Mouse (Mus musculus) ES-E14 (cell line): ENCODE measurements around the gene Pcgf1. TPM values are rescaled to one million over a fixed set of nuclear protein-coding genes. Genes with fewer than 3 reads are reported as not detected.

ENCODE experiments used
- DNase-seq: peaks from one replicate; pipeline ENCODE4 v3.0.0-alpha.2; 2013; ENCODE audit warnings: low read depth, low spot score
- H3K27ac ChIP-seq: 2 replicates; pipeline ENCODE4 v1.5.1; 2012; ENCODE audit warnings: low read depth, mild to moderate bottlenecking, low read length, moderate library complexity, mixed read lengths; ENCODE audit not compliant: poor library complexity, insufficient read depth, severe bottlenecking
- H3K36me3 ChIP-seq: 2 replicates; pipeline ENCODE4 v1.6.1; 2012; ENCODE audit warnings: mild to moderate bottlenecking, low read length, moderate library complexity, mixed read lengths; ENCODE audit not compliant: control insufficient read depth, poor library complexity, insufficient read depth, severe bottlenecking
- H3K4me1 ChIP-seq, 2 experiments: fragments of 150-350 bp in 1 of 2; sonication (generic) in 1 of 2; 2 replicates each; pipeline ENCODE4 v1.6.1; 2012; ENCODE audit warnings: low read length in 2 of 2, mild to moderate bottlenecking in 1 of 2, mixed read lengths in 1 of 2; ENCODE audit not compliant: control insufficient read depth in 2 of 2, insufficient read depth in 2 of 2, poor library complexity in 1 of 2
- H3K4me3 ChIP-seq, 2 experiments: fragments of 150-350 bp in 1 of 2; sonication (generic) in 1 of 2; 2 replicates each; pipeline ENCODE4 v1.5.1; 2012; ENCODE audit warnings: low read length in 2 of 2, low read depth in 1 of 2, mild to moderate bottlenecking in 1 of 2, mixed read lengths in 1 of 2; ENCODE audit not compliant: insufficient read depth in 1 of 2, poor library complexity in 1 of 2, severe bottlenecking in 1 of 2
- H3K9ac ChIP-seq: 2 replicates; pipeline ENCODE4 v1.6.1; 2012; ENCODE audit warnings: low read depth, mild to moderate bottlenecking, low read length, mixed read lengths; ENCODE audit not compliant: poor library complexity, insufficient read depth, severe bottlenecking
- H3K9me3 ChIP-seq: fragments of 150-350 bp; sonication (generic); 2 replicates; pipeline ENCODE4 v1.6.1; 2012; ENCODE audit warnings: low read depth, mild to moderate bottlenecking, low read length; ENCODE audit not compliant: control insufficient read depth, insufficient read depth
- CHD2 ChIP-seq: IDR thresholded peaks from 2 replicates; pipeline ENCODE4 v1.6.1; 2014; ENCODE audit warnings: mild to moderate bottlenecking, low read depth, low read length, inconsistent platforms
- HCFC1 ChIP-seq: IDR thresholded peaks from 2 replicates; pipeline ENCODE4 v1.6.1; 2012; ENCODE audit warnings: low read length, inconsistent platforms, borderline replicate concordance; ENCODE audit not compliant: insufficient read depth
- MAFK ChIP-seq: IDR thresholded peaks from 2 replicates; pipeline ENCODE4 v1.6.1; 2014; ENCODE audit warnings: mild to moderate bottlenecking, low read depth, low read length, inconsistent platforms; ENCODE audit not compliant: insufficient read depth
- ZC3H11A ChIP-seq: IDR thresholded peaks from 2 replicates; pipeline ENCODE4 v1.6.1; 2012; ENCODE audit warnings: low read depth, mild to moderate bottlenecking, inconsistent platforms, low read length, borderline replicate concordance
- ZNF384 ChIP-seq: IDR thresholded peaks from 2 replicates; pipeline ENCODE4 v1.6.1; 2012; ENCODE audit warnings: low read depth, low read length, inconsistent platforms
- in situ Hi-C, 2 experiments: fragments of 600-800 bp; cut with MboI; formaldehyde crosslinking; loops; one replicate each; pipeline ENCODE4 v1.15.1; 2025; ENCODE audit warnings: low sequenced_read_pairs in 2 of 2, inconsistent platforms in 1 of 2; ENCODE audit not compliant: unreplicated experiment in 2 of 2
- total RNA-seq: library from RNA; depleted of rRNA; stranded (reverse); fragments of 300-350 nt; gene quantifications from 2 replicates; pipeline ENCODE4 v1.2.3, GENCODE M21; 2012

Pcgf1 gene
- total RNA-seq, 1 experiment: 12.7 TPM

DNA sequence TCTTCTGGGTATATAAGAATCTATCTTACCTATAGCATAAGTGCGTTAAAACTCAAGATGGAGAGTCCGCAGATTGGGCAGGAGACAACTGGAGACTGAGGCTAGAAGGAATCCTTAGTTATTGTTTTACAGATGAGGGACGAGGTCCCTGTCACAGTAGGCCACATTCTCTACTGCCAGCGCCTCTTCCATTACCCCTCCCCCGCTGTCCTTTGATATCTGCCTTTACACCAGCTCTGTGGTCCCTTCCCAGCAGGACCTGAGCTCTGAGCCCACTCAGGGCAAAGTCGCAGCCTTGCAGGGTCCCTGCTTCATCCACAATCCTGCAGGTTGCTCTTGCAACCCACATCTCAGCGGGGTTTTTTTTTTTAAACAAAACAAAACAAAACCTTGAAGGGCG is 9.4 kb upstream of the Pcgf1 start:
- in situ Hi-C loops: loop anchor here (25.0 kb wide), 2 partner anchors 644 to 1519 kb away; partner anchors contain the start of genes Cyp26b1 (in 1 of the 2) and Vax2 (in 1 of the 2)
- no peaks in the 10 kb centered on the region for H3K36me3 ChIP-seq
- no peaks in the 10 kb centered on the region for H3K9me3 ChIP-seq
- H3K4me1 ChIP-seq: peaks cover 0 to 3% of the 10 kb centered on the region in 2 experiments; a peak in 1 of 4 replicates
- no peak for DNase-seq
- TF ChIP-seq HCFC1 (no peak), ZC3H11A (no peak), ZNF384 (0 out of 2 replicates have a peak, but pooled peaks have one; percentile 32)
- H3K4me3 ChIP-seq: peak overlapping the region in 1 of 2 experiments; percentile 43; a peak in 2 of 4 replicates
- no peak overlapping the region for H3K27ac ChIP-seq
- H3K9ac ChIP-seq: no peak overlapping the region

DNA sequence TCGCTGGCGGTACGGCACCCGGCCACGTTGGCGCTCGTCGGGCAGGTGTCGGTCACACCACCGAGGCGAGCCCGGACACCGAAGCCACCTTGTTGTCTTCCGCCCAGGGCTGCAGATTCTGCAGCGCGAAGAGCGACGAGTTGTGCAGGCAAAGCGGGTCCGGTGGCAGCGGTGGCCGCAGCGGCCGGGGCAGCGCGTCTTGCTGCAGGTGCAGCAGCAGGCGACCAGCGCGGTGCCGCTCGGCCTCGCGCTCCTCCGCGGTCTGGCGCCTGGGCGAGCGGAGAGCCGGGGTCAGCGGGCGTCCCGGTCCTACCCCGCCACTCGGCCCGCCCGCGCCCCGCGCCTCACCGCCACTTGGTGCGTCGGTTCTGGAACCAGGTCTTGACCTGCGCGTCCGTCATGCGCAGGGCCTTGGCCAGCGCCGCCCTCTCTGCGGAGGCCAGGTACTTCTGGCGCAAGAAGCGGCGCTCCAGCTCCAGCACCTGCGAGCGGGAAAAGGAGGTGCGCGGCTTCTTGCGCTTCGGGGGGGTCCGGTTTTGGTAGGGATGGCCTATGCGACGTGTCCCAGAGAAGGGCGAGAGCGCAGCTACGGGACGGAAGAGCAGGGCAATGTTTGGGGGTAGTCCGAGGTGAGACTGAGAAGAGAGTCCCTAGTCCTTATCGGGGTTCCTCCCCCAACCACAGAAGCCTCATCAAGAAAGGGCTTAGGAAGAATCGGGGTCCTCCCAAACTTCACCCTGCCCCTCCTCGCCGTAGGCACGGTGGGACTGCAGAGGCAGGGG is 8.8 kb upstream of the Pcgf1 start:
- Histone ChIP-seq H3K4me3 (peak overlapping the region; percentile 43 to 62), H3K9ac (no peak overlapping the region), H3K36me3 (no peaks in the 10 kb centered on the region), H3K4me1 (peaks cover 0 to 3% of the 10 kb centered on the region in 2 experiments; a peak in 1 of 4 replicates), H3K27ac (no peak overlapping the region), H3K9me3 (no peaks in the 10 kb centered on the region)
- DNase-seq: no peak
- no peak for TF ChIP-seq CHD2
- TF ChIP-seq ZC3H11A: no peak
- no peak for TF ChIP-seq MAFK
- TF ChIP-seq HCFC1: no peak
- no peak for TF ChIP-seq ZNF384
- in situ Hi-C loops: loop anchor here (25.0 kb wide), 2 partner anchors 643 to 1518 kb away; partner anchors contain the start of genes Cyp26b1 (in 1 of the 2) and Vax2 (in 1 of the 2)

DNA sequence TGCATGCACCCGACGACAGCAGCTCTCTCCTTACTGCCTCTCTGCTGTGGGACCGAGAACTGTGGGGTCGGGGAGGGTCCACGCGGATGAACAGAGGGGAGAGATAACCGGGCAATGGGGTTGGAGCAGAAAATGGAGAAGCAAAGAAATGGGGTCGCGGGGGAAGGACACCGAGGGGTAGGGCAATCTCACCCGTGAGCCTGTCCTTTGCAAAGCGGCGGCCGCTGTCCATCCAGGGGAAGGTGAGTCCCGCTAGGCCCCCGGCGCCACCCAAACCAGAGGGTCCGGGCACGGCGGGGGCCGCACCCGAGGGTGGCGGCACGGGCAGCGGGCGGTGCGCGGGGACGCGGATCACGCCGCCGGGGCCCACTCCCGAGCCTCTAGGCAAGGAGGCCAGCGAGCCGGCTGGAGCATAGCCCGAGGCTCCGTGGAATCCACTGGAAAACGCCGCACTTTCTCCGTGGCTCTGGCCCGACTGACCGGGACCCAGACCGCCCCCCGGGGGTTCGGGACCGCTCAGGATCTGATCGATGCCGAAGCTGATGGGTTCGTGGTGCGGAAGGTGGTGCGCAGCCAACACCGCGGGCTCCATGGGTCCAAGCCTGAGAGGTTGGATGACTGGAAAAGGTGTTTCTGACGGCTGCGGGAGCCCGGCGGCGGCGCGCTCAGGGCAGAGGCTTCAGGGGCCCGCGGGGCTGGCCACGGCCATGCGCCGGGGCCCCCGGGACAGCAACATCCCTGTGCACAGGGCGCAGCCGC is 8.0 kb upstream of the Pcgf1 start:
- in situ Hi-C loops: loop anchor here (5.0 to 25.0 kb wide), 3 partner anchors 643 to 1518 kb away; partner anchors contain the start of genes Vax2 (in 2 of the 2) and Cyp26b1 (in 1 of the 2)
- TF ChIP-seq CHD2 (no peak), MAFK (no peak), ZNF384 (no peak), ZC3H11A (no peak), HCFC1 (no peak)
- Histone ChIP-seq H3K9me3 (no peaks in the 10 kb centered on the region), H3K4me1 (peaks cover 0 to 3% of the 10 kb centered on the region in 2 experiments; a peak in 1 of 4 replicates), H3K27ac (no peak overlapping the region), H3K36me3 (no peaks in the 10 kb centered on the region), H3K4me3 (peak overlapping the region; percentile 47 to 62), H3K9ac (no peak overlapping the region)
- no peak for DNase-seq

DNA sequence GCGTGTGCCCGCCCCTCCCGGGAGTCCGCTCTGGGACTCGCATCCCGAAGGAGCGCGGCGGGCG is 7.6 kb upstream of the Pcgf1 start, which contains the start of gene Tlx2:
Gene Tlx2, minus strand, starts transcription at position 47 of the 64 bp plus-strand sequence.
- no peak within 1 kb of the TSS for H3K27ac ChIP-seq
- DNase-seq: no peak
- H3K9me3 ChIP-seq: no peaks in the 10 kb centered on the region
- no peaks in the 10 kb centered on the region for H3K36me3 ChIP-seq
- peak within 1 kb of the TSS; percentile 47 to 62 for H3K4me3 ChIP-seq
- H3K9ac ChIP-seq: no peak within 1 kb of the TSS
- TF ChIP-seq HCFC1 (no peak), CHD2 (no peak), ZNF384 (no peak), ZC3H11A (no peak)
- in situ Hi-C loops: loop anchor here (5.0 to 25.0 kb wide), 3 partner anchors 642 to 1517 kb away; partner anchors contain the start of genes Vax2 (in 2 of the 2) and Cyp26b1 (in 1 of the 2)
- H3K4me1 ChIP-seq: peaks cover 0 to 3% of the 10 kb centered on the region in 2 experiments; a peak in 1 of 4 replicates
